Mouse (Mus musculus) 3T3-L1 (cell line): ENCODE measurements around the gene Lca5l.

Experiments
- DNase-seq: peaks from one replicate; pipeline ENCODE4 v3.0.0-alpha.2; 2015; ENCODE audit warnings: low read depth, low spot score

Lca5l gene

GRCm38 (mm10) chr16:96120022-96120623 lies 71.9 kb downstream of the Lca5l start:
- DNase-seq = no peak

- no peak for DNase-seq
Observed at GRCm38 (mm10) chr16:96114729-96115128, 77.3 kb downstream of the Lca5l start.

GRCm38 (mm10) chr16:96112769-96113168 lies 79.3 kb downstream of the Lca5l start:
- no peak for DNase-seq

- no peak for DNase-seq
Observed at GRCm38 (mm10) chr16:96110655-96111345, 81.3 kb downstream of the Lca5l start.

GRCm38 (mm10) chr16:96109673-96110072 lies 82.4 kb downstream of the Lca5l start:
- no peak for DNase-seq
